Mouse (Mus musculus) spleen, postnatal 14 days (tissue): Measurements from ENCODE around the gene Srl.

Experiments used
- DNase-seq, 2 experiments: peaks; one replicate each; pipeline ENCODE4 v3.0.0; 2021 to 2022; ENCODE audit warnings: low spot score in 2 of 2

Srl gene

GRCm38 (mm10) chr16:4519157-4519556 is 22.5 kb downstream of the Srl start:
- DNase-seq, result peak in 1 of 2 experiments; percentile 15

- no peak for DNase-seq
Observed at GRCm38 (mm10) chr16:4517906-4518305, 23.7 kb downstream of the Srl start.

GRCm38 (mm10) chr16:4514383-4514782 is 27.2 kb downstream of the Srl start:
- no peak for DNase-seq

- DNase-seq, result no peak
Observed at GRCm38 (mm10) chr16:4512661-4513438, 28.8 kb downstream of the Srl start.

GRCm38 (mm10) chr16:4511371-4511770 is 30.2 kb downstream of the Srl start:
- DNase-seq, result no peak

- DNase-seq, result no peak
Observed at GRCm38 (mm10) chr16:4506181-4506580, 35.4 kb downstream of the Srl start.

GRCm38 (mm10) chr16:4503495-4503894 is 38.1 kb downstream of the Srl start:
- DNase-seq, result no peak

- DNase-seq, result no peak
Observed at GRCm38 (mm10) chr16:4502568-4502967, 39.0 kb downstream of the Srl start.

GRCm38 (mm10) chr16:4501703-4502102 is 39.9 kb downstream of the Srl start:
- no peak for DNase-seq

- peak in 1 of 2 experiments; percentile 21 for DNase-seq
Observed at GRCm38 (mm10) chr16:4500598-4501385, 40.8 kb downstream of the Srl start.

GRCm38 (mm10) chr16:4497762-4498607 is 43.6 kb downstream of the Srl start:
- DNase-seq, result no peak

- DNase-seq, result no peak
Observed at GRCm38 (mm10) chr16:4496470-4496869, 45.1 kb downstream of the Srl start.

GRCm38 (mm10) chr16:4495861-4496260 is 45.8 kb downstream of the Srl start:
- no peak for DNase-seq

- DNase-seq, result no peak
Observed at GRCm38 (mm10) chr16:4492777-4493563, 48.6 kb downstream of the Srl start.

- peak; percentile 65 to 80 for DNase-seq
Observed at GRCm38 (mm10) chr16:4489114-4489624, 52.4 kb downstream of the Srl start.

- DNase-seq, result no peak
Observed at GRCm38 (mm10) chr16:4480616-4481265, 60.9 kb downstream of the Srl start.

- DNase-seq, result no peak
Observed at GRCm38 (mm10) chr16:4477591-4478215, 63.9 kb downstream of the Srl start.

GRCm38 (mm10) chr16:4474882-4475803 is 66.5 kb downstream of the Srl start:
- DNase-seq, result peak; percentile 90 to 93
